Mouse (Mus musculus): ENCODE data around the gene Ccr5. TPM values are rescaled to one million over a fixed set of nuclear protein-coding genes. Genes with fewer than 3 reads are reported as not detected.
"Not testable (repeated sequence)": the region's sequence is repeated elsewhere in the genome, so short reads cannot be mapped to it uniquely, and the experiment has no call there.

The Ccr5 gene
- 1.8 and 4.2 TPM in 2 replicates for total RNA-seq (2021)
- long read RNA-seq, full-length matches to known transcripts = 7 of 8 reads
- long read RNA-seq, partial matches to known transcripts = 0 of 8 reads
- long read RNA-seq, other reads (novel, unspliced or antisense) = 1 of 8 reads

GRCm38 (mm10) chr9:124121387-124122184 lies at the start of gene Ccr5:
Gene Ccr5 (plus strand): TSS chr9:124121543.
- no peak for DNase-seq

- no peak for DNase-seq
Observed at GRCm38 (mm10) chr9:124079803-124080202, 41.5 kb upstream of the Ccr5 start.

- not testable (repeated sequence) for DNase-seq
Observed at GRCm38 (mm10) chr9:124080471-124080870, 40.9 kb upstream of the Ccr5 start.

GRCm38 (mm10) chr9:124090441-124090840 lies 30.9 kb upstream of the Ccr5 start:
- no peak for DNase-seq

- DNase-seq = no peak
Observed at GRCm38 (mm10) chr9:124099127-124099526, 22.2 kb upstream of the Ccr5 start.

- DNase-seq = no peak
Observed at GRCm38 (mm10) chr9:124100357-124100756, 21.0 kb upstream of the Ccr5 start.

- DNase-seq = no peak
Observed at GRCm38 (mm10) chr9:124101723-124102122, 19.6 kb upstream of the Ccr5 start, which contains the start of gene Ccr2. Gene Ccr2 (plus strand): TSS chr9:124101950.

GRCm38 (mm10) chr9:124103199-124103598 lies 18.1 kb upstream of the Ccr5 start:
- DNase-seq = no peak

- DNase-seq = no peak
Observed at GRCm38 (mm10) chr9:124105196-124105595, 16.1 kb upstream of the Ccr5 start.

GRCm38 (mm10) chr9:124107232-124107631 lies 14.1 kb upstream of the Ccr5 start:
- no peak for DNase-seq

- no peak for DNase-seq
Observed at GRCm38 (mm10) chr9:124108356-124109127, 12.8 kb upstream of the Ccr5 start.

GRCm38 (mm10) chr9:124111997-124112396 lies 9.3 kb upstream of the Ccr5 start:
- DNase-seq = no peak

- DNase-seq = no peak
Observed at GRCm38 (mm10) chr9:124112591-124113239, 8.6 kb upstream of the Ccr5 start.

- DNase-seq = no peak
Observed at GRCm38 (mm10) chr9:124113777-124114176, 7.6 kb upstream of the Ccr5 start.

GRCm38 (mm10) chr9:124118489-124118888 lies 2.9 kb upstream of the Ccr5 start:
- no peak for DNase-seq

GRCm38 (mm10) chr9:124125576-124125975 lies 4.2 kb downstream of the Ccr5 start:
- no peak for DNase-seq

GRCm38 (mm10) chr9:124126373-124126772 lies 5.0 kb downstream of the Ccr5 start:
- no peak for DNase-seq

- no peak for DNase-seq
Observed at GRCm38 (mm10) chr9:124127412-124127811, 6.1 kb downstream of the Ccr5 start.

GRCm38 (mm10) chr9:124128379-124128778 lies 7.0 kb downstream of the Ccr5 start:
- DNase-seq = no peak

- DNase-seq = not testable (repeated sequence)
Observed at GRCm38 (mm10) chr9:124132899-124133298, 11.6 kb downstream of the Ccr5 start.

- not testable (repeated sequence) for DNase-seq
Observed at GRCm38 (mm10) chr9:124134919-124135318, 13.6 kb downstream of the Ccr5 start.

GRCm38 (mm10) chr9:124137619-124138018 lies 16.3 kb downstream of the Ccr5 start:
- no peak for DNase-seq

All from adrenal gland, postnatal 25 days (tissue).